Mouse (Mus musculus) retina, postnatal 1 day (tissue): ENCODE measurements around the gene Tor3a.

Experiments
- DNase-seq: peaks from one replicate; pipeline ENCODE4 v3.0.0-alpha.2; 2012

The Tor3a gene

DNA sequence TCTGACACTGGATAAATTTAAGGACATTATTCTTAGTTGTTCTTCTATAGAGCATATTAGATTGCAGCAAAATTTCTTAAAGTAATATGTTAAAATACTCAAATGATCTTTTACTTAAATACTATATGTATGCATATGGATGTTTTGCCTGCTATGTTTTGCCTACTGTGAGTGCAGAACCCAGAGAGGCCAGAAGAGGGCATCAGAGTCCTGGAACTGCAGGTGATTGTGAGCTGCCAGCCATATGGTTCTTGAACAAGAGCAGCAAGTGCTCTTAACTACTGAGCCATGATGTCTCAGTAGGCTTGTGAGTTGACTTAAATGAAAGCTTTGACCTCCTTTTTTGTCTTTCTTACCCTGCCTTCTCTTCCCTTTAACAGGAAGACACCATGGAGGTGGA, 43.2 kb downstream of the Tor3a start:
- DNase-seq, result no peak

GRCm38 (mm10) chr1:156629984-156630383, 44.2 kb downstream of the Tor3a start:
- DNase-seq, result no peak

- DNase-seq, result peak; percentile 27
Measured at GRCm38 (mm10) chr1:156626729-156627128, 47.4 kb downstream of the Tor3a start.

DNA sequence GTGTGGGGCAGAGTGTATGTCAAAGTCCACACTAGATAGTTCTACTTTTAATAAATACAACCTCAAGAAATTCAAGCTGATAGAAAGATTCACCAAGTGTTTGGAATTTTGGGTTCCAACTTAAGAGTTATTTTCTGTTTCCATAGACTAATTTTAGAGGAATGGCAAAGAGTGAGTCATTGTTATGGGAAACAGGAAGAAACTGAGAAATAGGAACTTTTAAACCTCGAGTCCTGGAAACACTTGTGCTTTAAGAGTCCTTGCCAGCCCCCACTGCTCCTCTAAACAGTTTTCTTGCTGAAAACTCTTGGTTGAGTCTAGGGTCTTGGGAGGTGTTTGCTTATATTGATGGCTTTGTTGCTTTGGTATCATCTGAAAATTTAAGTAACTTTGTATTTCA, 49.9 kb downstream of the Tor3a start:
- no peak for DNase-seq

- no peak for DNase-seq
Measured at GRCm38 (mm10) chr1:156620951-156621350, 53.2 kb downstream of the Tor3a start.

DNA sequence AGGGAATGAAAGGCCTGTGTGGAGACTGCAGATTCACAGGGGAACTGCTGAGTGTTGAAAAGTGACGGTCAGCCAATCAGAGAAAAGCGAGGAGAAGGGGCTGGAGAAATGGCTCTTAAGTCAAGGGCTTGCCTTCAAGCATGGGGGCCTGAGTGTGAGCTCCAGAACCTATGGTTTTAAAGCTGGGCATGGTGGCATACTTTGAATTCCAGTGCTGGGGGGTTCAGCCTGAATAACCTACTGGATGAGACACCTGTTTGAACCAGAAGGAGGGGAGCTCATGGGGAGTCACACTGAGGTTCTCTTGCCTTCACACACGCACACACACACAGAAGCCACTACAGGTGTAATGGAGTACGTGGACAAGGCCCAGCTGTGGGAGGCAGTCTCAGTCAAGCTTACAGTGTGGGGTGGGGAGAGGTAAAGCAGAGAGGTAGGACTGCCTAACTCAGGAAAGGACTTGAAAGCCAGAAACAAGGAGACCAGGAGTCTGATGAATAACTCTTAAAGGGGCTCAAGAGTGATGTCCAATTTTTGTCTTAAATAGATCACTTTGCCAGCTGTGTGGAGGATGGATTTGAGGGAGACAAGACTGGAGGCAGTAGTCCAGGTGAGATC, 53.8 kb downstream of the Tor3a start:
- no peak for DNase-seq

GRCm38 (mm10) chr1:156617811-156618210, 56.3 kb downstream of the Tor3a start:
- DNase-seq, result no peak

GRCm38 (mm10) chr1:156616989-156617598, 57.1 kb downstream of the Tor3a start:
- DNase-seq, result no peak

DNA sequence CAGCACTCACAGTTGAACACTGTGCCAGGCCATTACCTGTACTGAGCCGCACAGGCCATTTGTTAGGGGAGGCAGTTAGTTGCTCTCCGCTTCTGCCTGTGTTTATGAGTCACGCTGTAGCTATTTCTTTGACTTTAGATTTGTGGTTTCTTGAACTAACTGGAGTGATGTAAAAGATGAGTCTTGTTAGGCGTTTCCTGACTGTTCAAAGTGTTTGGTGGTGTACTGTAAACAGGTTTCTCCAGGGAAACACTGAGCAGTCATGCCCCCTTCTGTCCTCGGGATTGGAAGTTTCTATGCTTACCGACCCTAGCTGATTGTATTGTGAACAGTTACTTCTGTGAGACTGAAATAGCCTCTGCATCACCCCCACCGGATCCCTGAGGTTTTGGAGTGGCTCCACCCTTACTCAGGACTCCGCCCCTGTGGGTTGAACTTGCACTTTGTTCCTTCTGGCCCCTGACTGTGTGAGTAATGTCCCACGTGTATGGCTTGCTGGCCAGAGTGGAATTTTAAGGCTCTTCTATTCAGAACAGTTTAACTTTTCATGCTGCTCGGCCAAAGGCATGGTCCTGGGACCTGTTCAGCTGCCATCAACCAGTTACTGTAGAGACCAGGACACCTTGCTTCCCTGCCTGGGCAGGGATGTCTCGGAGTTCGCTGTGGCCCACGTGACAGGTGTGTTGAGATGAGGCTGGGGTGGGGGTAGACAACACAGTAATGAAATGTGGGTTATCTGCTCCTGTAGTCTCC, 58.6 kb downstream of the Tor3a start:
- DNase-seq, result peak; percentile 33

DNA sequence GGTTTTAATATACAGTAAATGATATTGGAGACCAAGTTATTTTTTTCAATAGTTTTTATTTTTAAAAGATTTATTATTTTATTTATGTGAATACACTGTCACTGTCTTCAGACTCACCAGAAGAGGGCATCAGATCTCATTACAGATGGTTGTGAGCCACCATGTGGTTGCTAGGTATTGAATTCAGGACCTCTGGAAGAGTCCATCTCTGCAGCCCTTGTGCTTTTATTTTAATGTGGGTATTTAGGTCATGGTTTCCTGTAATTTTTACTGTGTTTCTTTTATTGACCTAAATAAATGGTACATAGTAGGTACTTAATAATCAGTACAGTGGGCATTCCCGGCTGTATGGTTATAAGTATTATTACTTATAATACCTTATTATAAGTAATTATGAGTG, 59.4 kb downstream of the Tor3a start:
- DNase-seq, result peak; percentile 24

- DNase-seq, result peak; percentile 76
Measured at GRCm38 (mm10) chr1:156613855-156614530, 60.2 kb downstream of the Tor3a start.

GRCm38 (mm10) chr1:156610257-156610656, 63.9 kb downstream of the Tor3a start:
- DNase-seq, result no peak

- DNase-seq, result no peak
Measured at GRCm38 (mm10) chr1:156608496-156608895, 65.7 kb downstream of the Tor3a start.

DNA sequence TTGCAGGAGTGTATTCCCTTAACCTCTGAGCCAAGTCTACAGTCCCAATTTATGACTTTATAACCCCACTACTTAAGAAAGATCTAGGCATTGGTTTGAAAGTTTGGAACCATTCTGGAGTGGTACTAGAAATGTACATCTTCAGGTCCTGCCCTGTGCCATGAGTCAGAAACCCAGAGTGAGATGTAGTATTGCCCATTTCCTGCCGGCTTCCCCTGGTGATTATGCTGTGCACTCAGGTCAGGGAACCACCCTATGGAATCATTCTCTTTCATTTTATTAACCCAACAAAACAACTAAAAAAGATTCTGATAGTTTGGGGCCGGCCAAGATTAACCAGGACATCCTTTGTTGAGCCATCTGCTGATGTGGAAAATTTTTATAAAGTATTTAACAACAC, 68.2 kb downstream of the Tor3a start:
- DNase-seq, result no peak

DNA sequence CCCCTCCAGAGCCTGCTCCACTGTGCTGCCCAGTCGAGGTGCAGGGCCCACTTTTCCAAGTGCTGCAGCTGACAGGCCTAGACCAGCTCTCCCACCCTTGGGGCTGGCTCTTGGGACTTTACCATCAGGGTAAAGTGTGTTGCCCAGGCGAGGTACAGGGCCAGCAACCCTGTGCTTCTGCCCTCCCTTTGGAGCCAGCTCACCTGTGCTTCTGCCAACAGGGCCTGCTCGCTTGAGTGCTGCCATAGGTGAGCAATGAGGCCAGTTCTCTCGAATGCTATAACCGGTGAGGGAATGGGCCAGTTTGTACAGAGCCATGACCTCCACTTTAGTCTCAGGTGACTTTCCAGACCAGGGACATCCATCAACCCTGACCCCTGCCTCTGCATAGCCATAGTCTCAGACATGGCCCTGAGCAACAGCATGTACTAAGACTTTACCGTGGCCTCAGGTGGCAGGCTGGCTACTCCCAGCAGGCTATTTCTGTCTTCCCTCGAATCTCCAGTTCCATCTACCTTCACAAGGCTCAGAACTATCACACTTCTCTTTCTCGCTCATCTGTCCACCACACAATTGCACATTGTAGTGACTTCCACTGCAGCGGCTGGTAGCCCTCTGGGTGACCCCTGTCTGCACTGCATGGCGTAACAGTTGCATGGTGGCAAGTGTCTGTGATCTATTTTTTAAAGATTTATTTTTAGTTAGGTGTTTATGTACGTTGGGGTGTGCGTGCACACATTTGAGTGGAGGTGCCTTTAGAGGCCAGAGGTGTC, 68.9 kb downstream of the Tor3a start:
- DNase-seq, result no peak
